Mouse (Mus musculus) forebrain, embryonic 15.5 days (tissue): Measurements from ENCODE around the gene Tmem255b. TPM values are rescaled to one million over a fixed set of nuclear protein-coding genes. Genes with fewer than 3 reads are reported as not detected.

Source experiments
- ATAC-seq: fragments of 200-750 bp; cut with Nextera tagmentation; replicated peaks from 2 replicates; pipeline ENCODE4 v1.8.0; 2017; ENCODE audit warnings: mild to moderate bottlenecking, moderate TSS enrichment, moderate library complexity
- H3K27ac ChIP-seq: fragments of 300-500 bp; sonication (generic); replicated peaks from 2 replicates; pipeline ENCODE4 v1.5.1; 2015; ENCODE audit warnings: mild to moderate bottlenecking, inconsistent platforms
- H3K27me3 ChIP-seq: fragments of 300-500 bp; sonication (generic); 2 replicates; pipeline ENCODE4 v1.6.1; 2015; ENCODE audit warnings: inconsistent platforms
- H3K36me3 ChIP-seq: fragments of 300-500 bp; sonication (generic); 2 replicates; pipeline ENCODE4 v1.6.1; 2015; ENCODE audit warnings: mild to moderate bottlenecking, inconsistent platforms
- H3K4me1 ChIP-seq: fragments of 300-500 bp; sonication (generic); 2 replicates; pipeline ENCODE4 v1.6.1; 2015; ENCODE audit warnings: inconsistent platforms
- H3K4me2 ChIP-seq: fragments of 300-500 bp; sonication (generic); replicated peaks from 2 replicates; pipeline ENCODE4 v1.6.1; 2015; ENCODE audit warnings: mild to moderate bottlenecking, inconsistent platforms
- H3K4me3 ChIP-seq: fragments of 300-500 bp; sonication (generic); 2 replicates; pipeline ENCODE4 v1.5.1; 2015; ENCODE audit warnings: mild to moderate bottlenecking, inconsistent platforms
- H3K9ac ChIP-seq: fragments of 300-500 bp; sonication (generic); replicated peaks from 2 replicates; pipeline ENCODE4 v1.6.1; 2015; ENCODE audit warnings: mild to moderate bottlenecking, inconsistent platforms
- H3K9me3 ChIP-seq: fragments of 300-500 bp; sonication (generic); 2 replicates; pipeline ENCODE4 v1.6.1; 2016; ENCODE audit warnings: inconsistent platforms
- WGBS: fragments of 180-500 bp; shearing (Covaris S2); methylation state at CpG from one replicate; pipeline ENCODE4 v1.1.7; 2015; ENCODE audit warnings: mixed read lengths; 5-methylcytosine and 5-hydroxymethylcytosine counted together
- polyA plus RNA-seq: library from polyadenylated mRNA; unstranded; fragments of >200 nt; fragmentation: Nextera tagmentation; extraction: Ambion mirVana; gene quantifications from 2 replicates; pipeline ENCODE4 v1.2.1, GENCODE M21; 2015

The Tmem255b gene
- polyA plus RNA-seq, 1 experiment from 2014 or later = not detected

GRCm38 (mm10) chr8:13415879-13416278, 19.1 kb upstream of the Tmem255b start:
- ATAC-seq = no peak

GRCm38 (mm10) chr8:13419111-13419639, 15.8 kb upstream of the Tmem255b start:
- H3K4me2 ChIP-seq = no peak overlapping the region

More at GRCm38 (mm10) chr8:13415879-13416278, 19.1 kb upstream of the Tmem255b start:
- Histone ChIP-seq H3K36me3 (no peaks in the 10 kb centered on the region), H3K9ac (no peak overlapping the region), H3K27ac (no peak overlapping the region), H3K4me2 (no peak overlapping the region), H3K27me3 (no peaks in the 10 kb centered on the region), H3K9me3 (no peaks in the 10 kb centered on the region), H3K4me1 (no peaks in the 10 kb centered on the region), H3K4me3 (no peak overlapping the region)
- WGBS = 78% methylated on average over 10 of the region's 10 CpGs

GRCm38 (mm10) chr8:13420970-13421369, 14.0 kb upstream of the Tmem255b start:
- H3K4me2 ChIP-seq = no peak overlapping the region
- no peak overlapping the region for H3K9ac ChIP-seq
- H3K9me3 ChIP-seq = no peaks in the 10 kb centered on the region
- no peaks in the 10 kb centered on the region for H3K27me3 ChIP-seq
- WGBS = 87% methylated on average over 6 of the region's 6 CpGs
- H3K36me3 ChIP-seq = no peaks in the 10 kb centered on the region
- H3K4me1 ChIP-seq = no peaks in the 10 kb centered on the region
- H3K27ac ChIP-seq = no peak overlapping the region
- no peak for ATAC-seq
- no peak overlapping the region for H3K4me3 ChIP-seq

More at GRCm38 (mm10) chr8:13419111-13419639, 15.8 kb upstream of the Tmem255b start:
- H3K9me3 ChIP-seq = no peaks in the 10 kb centered on the region
- H3K4me3 ChIP-seq = no peak overlapping the region
- H3K4me1 ChIP-seq = no peaks in the 10 kb centered on the region
- H3K27me3 ChIP-seq = no peaks in the 10 kb centered on the region
- H3K9ac ChIP-seq = no peak overlapping the region
- H3K36me3 ChIP-seq = no peaks in the 10 kb centered on the region
- WGBS = 76% methylated on average over 2 of the region's 2 CpGs
- ATAC-seq = no peak
- no peak overlapping the region for H3K27ac ChIP-seq

- no peak for ATAC-seq
- H3K9me3 ChIP-seq = no peaks in the 10 kb centered on the region
- H3K27ac ChIP-seq = no peak overlapping the region
- no peak overlapping the region for H3K4me3 ChIP-seq
- 72% methylated on average over 6 of the region's 6 CpGs for WGBS
- no peak overlapping the region for H3K9ac ChIP-seq
- no peaks in the 10 kb centered on the region for H3K36me3 ChIP-seq
- H3K4me1 ChIP-seq = no peaks in the 10 kb centered on the region
- no peaks in the 10 kb centered on the region for H3K27me3 ChIP-seq
- no peak overlapping the region for H3K4me2 ChIP-seq
Observed at GRCm38 (mm10) chr8:13427351-13427750, 7.6 kb upstream of the Tmem255b start.

GRCm38 (mm10) chr8:13428156-13428555, 6.8 kb upstream of the Tmem255b start:
- Histone ChIP-seq H3K9me3 (no peaks in the 10 kb centered on the region), H3K4me2 (no peak overlapping the region), H3K9ac (no peak overlapping the region), H3K4me3 (no peak overlapping the region), H3K36me3 (no peaks in the 10 kb centered on the region), H3K4me1 (no peaks in the 10 kb centered on the region), H3K27ac (no peak overlapping the region), H3K27me3 (no peaks in the 10 kb centered on the region)
- WGBS = 90% methylated on average over 9 of the region's 9 CpGs
- ATAC-seq = no peak

GRCm38 (mm10) chr8:13430412-13430811, 4.6 kb upstream of the Tmem255b start:
- 73% methylated on average over 7 of the region's 7 CpGs for WGBS
- Histone ChIP-seq H3K27me3 (peaks cover 16% of the 10 kb centered on the region), H3K36me3 (no peaks in the 10 kb centered on the region), H3K9ac (no peak overlapping the region), H3K4me2 (no peak overlapping the region), H3K9me3 (no peaks in the 10 kb centered on the region), H3K27ac (no peak overlapping the region), H3K4me3 (no peak overlapping the region), H3K4me1 (no peaks in the 10 kb centered on the region)
- ATAC-seq = no peak

- no peaks in the 10 kb centered on the region for H3K9me3 ChIP-seq
- no peak overlapping the region for H3K27ac ChIP-seq
- no peaks in the 10 kb centered on the region for H3K36me3 ChIP-seq
- H3K4me3 ChIP-seq = no peak overlapping the region
- H3K4me1 ChIP-seq = no peaks in the 10 kb centered on the region
- H3K9ac ChIP-seq = no peak overlapping the region
- H3K27me3 ChIP-seq = peaks cover 21% of the 10 kb centered on the region
- no peak for ATAC-seq
- no peak overlapping the region for H3K4me2 ChIP-seq
Observed at GRCm38 (mm10) chr8:13430866-13431265, 4.1 kb upstream of the Tmem255b start.

- Histone ChIP-seq H3K9me3 (no peaks in the 10 kb centered on the region), H3K27ac (no peak overlapping the region), H3K4me1 (no peaks in the 10 kb centered on the region), H3K27me3 (peaks cover 30% of the 10 kb centered on the region), H3K4me3 (no peak overlapping the region), H3K9ac (no peak overlapping the region), H3K4me2 (no peak overlapping the region), H3K36me3 (no peaks in the 10 kb centered on the region)
- no peak for ATAC-seq
- WGBS = 85% methylated on average over 5 of the region's 5 CpGs
Observed at GRCm38 (mm10) chr8:13433130-13433529, 1.9 kb upstream of the Tmem255b start.

GRCm38 (mm10) chr8:13436052-13436451, 1.1 kb downstream of the Tmem255b start:
- Histone ChIP-seq H3K27me3 (peaks cover 30% of the 10 kb centered on the region), H3K4me3 (no peak overlapping the region), H3K9me3 (no peaks in the 10 kb centered on the region), H3K4me1 (no peaks in the 10 kb centered on the region), H3K9ac (no peak overlapping the region), H3K4me2 (no peak overlapping the region), H3K36me3 (no peaks in the 10 kb centered on the region), H3K27ac (no peak overlapping the region)
- 4% methylated on average over 8 of the region's 8 CpGs for WGBS
- no peak for ATAC-seq

- 91% methylated on average over 2 of the region's 2 CpGs for WGBS
- Histone ChIP-seq H3K27me3 (peaks cover 30% of the 10 kb centered on the region), H3K4me3 (no peak overlapping the region), H3K9me3 (no peaks in the 10 kb centered on the region), H3K9ac (no peak overlapping the region), H3K27ac (no peak overlapping the region), H3K36me3 (no peaks in the 10 kb centered on the region), H3K4me2 (no peak overlapping the region), H3K4me1 (no peaks in the 10 kb centered on the region)
- no peak for ATAC-seq
Observed at GRCm38 (mm10) chr8:13437531-13437930, 2.5 kb downstream of the Tmem255b start.

GRCm38 (mm10) chr8:13442152-13442551, 7.2 kb downstream of the Tmem255b start:
- Histone ChIP-seq H3K9me3 (no peaks in the 10 kb centered on the region), H3K4me3 (no peak overlapping the region), H3K27me3 (no peaks in the 10 kb centered on the region), H3K9ac (no peak overlapping the region), H3K27ac (no peak overlapping the region), H3K36me3 (no peaks in the 10 kb centered on the region), H3K4me1 (no peaks in the 10 kb centered on the region), H3K4me2 (no peak overlapping the region)
- no peak for ATAC-seq
- WGBS = 90% methylated on average over 2 of the region's 2 CpGs

GRCm38 (mm10) chr8:13446456-13446855, 11.5 kb downstream of the Tmem255b start:
- H3K9me3 ChIP-seq = no peaks in the 10 kb centered on the region
- no peak overlapping the region for H3K27ac ChIP-seq
- no peaks in the 10 kb centered on the region for H3K27me3 ChIP-seq
- H3K4me2 ChIP-seq = no peak overlapping the region
- no peak overlapping the region for H3K4me3 ChIP-seq
- 91% methylated on average over 6 of the region's 6 CpGs for WGBS
- no peak for ATAC-seq
- no peaks in the 10 kb centered on the region for H3K4me1 ChIP-seq
- no peak overlapping the region for H3K9ac ChIP-seq
- H3K36me3 ChIP-seq = no peaks in the 10 kb centered on the region

GRCm38 (mm10) chr8:13448145-13448544, 13.2 kb downstream of the Tmem255b start:
- Histone ChIP-seq H3K27ac (no peak overlapping the region), H3K9me3 (no peaks in the 10 kb centered on the region), H3K4me1 (no peaks in the 10 kb centered on the region), H3K36me3 (no peaks in the 10 kb centered on the region), H3K4me3 (no peak overlapping the region), H3K27me3 (no peaks in the 10 kb centered on the region), H3K9ac (no peak overlapping the region), H3K4me2 (no peak overlapping the region)
- ATAC-seq = no peak
- WGBS = 62% methylated on average over 4 of the region's 4 CpGs
